Mouse (Mus musculus) embryonic fibroblast, embryonic 13.5 days (primary cell): ENCODE measurements around the gene Mgat2. TPM values are rescaled to one million over a fixed set of nuclear protein-coding genes. Genes with fewer than 3 reads are reported as not detected.

ENCODE experiments used
- H3K27ac ChIP-seq: 2 replicates; pipeline ENCODE4 v1.5.1; 2012; ENCODE audit warnings: low read length, control low read depth, inconsistent platforms; ENCODE audit not compliant: insufficient read depth
- H3K4me1 ChIP-seq: 2 replicates; pipeline ENCODE4 v1.6.1; 2011; ENCODE audit warnings: low read length; ENCODE audit not compliant: control insufficient read depth, insufficient read depth
- H3K4me3 ChIP-seq: 2 replicates; pipeline ENCODE4 v1.5.1; 2011; ENCODE audit warnings: mild to moderate bottlenecking, control low read depth, low read length; ENCODE audit not compliant: insufficient read depth
- CTCF ChIP-seq: IDR thresholded peaks from 2 replicates; pipeline ENCODE4 v1.5.1; 2011; ENCODE audit warnings: mild to moderate bottlenecking, control low read depth, low read length, moderate library complexity, borderline replicate concordance; ENCODE audit not compliant: insufficient read depth
- POLR2A ChIP-seq: IDR thresholded peaks from 2 replicates; pipeline ENCODE4 v1.6.1; 2011; ENCODE audit warnings: low read depth, mild to moderate bottlenecking, control low read depth, low read length, moderate library complexity
- polyA plus RNA-seq: library from polyadenylated mRNA; stranded (reverse); fragments of >200 nt; gene quantifications from 2 replicates; pipeline ENCODE4 v1.2.4, GENCODE M21; 2011; ENCODE audit warnings: low read depth; ENCODE audit not compliant: missing spikeins, insufficient read length

The Mgat2 gene
- polyA plus RNA-seq, 1 experiment, result 69.7 TPM

- TF ChIP-seq POLR2A (no peak), CTCF (no peak)
- H3K4me1 ChIP-seq, result no peaks in the 10 kb centered on the region; the same call in none of the 2 replicates
- no peak overlapping the region for H3K4me3 ChIP-seq
- peak overlapping the region; percentile 44; the same call in 1 of the 2 replicates for H3K27ac ChIP-seq
These were observed 51.8 kb downstream of the Mgat2 start for GRCm38 (mm10) chr12:69235782-69236181.

Other genes starting within 250 kb of the Mgat2 start
- gene Rps29, start 25.0 kb upstream of the Mgat2 start, polyA plus RNA-seq, result 1,114 and 1,231 TPM in 2 replicates
- gene Lrr1, start 15.3 kb upstream of the Mgat2 start, polyA plus RNA-seq, result 2.6 and 4.7 TPM in 2 replicates
- 395 and 420 TPM in 2 replicates for gene Rpl36al, start 74 bp upstream of the Mgat2 start, polyA plus RNA-seq
- 3.7 and 4.4 TPM in 2 replicates for gene Gm49383, start 12.9 kb downstream of the Mgat2 start, polyA plus RNA-seq
- 1.9 and 2.8 TPM in 2 replicates for gene Dnaaf2, start 14.3 kb downstream of the Mgat2 start, polyA plus RNA-seq
- gene Gm49384, start 20.1 kb downstream of the Mgat2 start, polyA plus RNA-seq, result 10.8 and 12.2 TPM in 2 replicates
- gene Pole2, start 44.0 kb downstream of the Mgat2 start, polyA plus RNA-seq, result 10.0 and 11.9 TPM in 2 replicates
- gene Klhdc1, start 57.0 kb downstream of the Mgat2 start, polyA plus RNA-seq, result 5.9 and 6.7 TPM in 2 replicates
- gene Klhdc2, start 112.5 kb downstream of the Mgat2 start, polyA plus RNA-seq, result 76.8 and 88.5 TPM in 2 replicates
- gene Nemf, start 173.0 kb downstream of the Mgat2 start, polyA plus RNA-seq, result 57.2 and 70.2 TPM in 2 replicates
- 106 and 119 TPM in 2 replicates for gene Arf6, start 188.0 kb downstream of the Mgat2 start, polyA plus RNA-seq
- not detected in 2 replicates for gene Gm9887, start 188.3 kb downstream of the Mgat2 start, polyA plus RNA-seq